Mouse (Mus musculus) olfactory bulb, adult 2 months (tissue): ENCODE measurements at regions not wholly inside any gene's neighbourhood (a gene's known extent, or its start where the extent isn't known, plus 50 kb on each side); places are given as distances from the start of the nearest gene placed in this dataset.

Source experiments
- H3K27ac ChIP-seq: fragments of 200-500 bp; 2 replicates; pipeline ENCODE4 v1.5.1; 2012; ENCODE audit warnings: low read depth, low read length; ENCODE audit not compliant: insufficient read depth
- H3K4me1 ChIP-seq: fragments of 200-500 bp; 2 replicates; pipeline ENCODE4 v1.6.1; 2012; ENCODE audit warnings: low read length; ENCODE audit not compliant: control insufficient read depth, insufficient read depth
- H3K4me3 ChIP-seq: fragments of 200-500 bp; 2 replicates; pipeline ENCODE4 v1.5.1; 2012; ENCODE audit warnings: mild to moderate bottlenecking, low read depth, low read length, moderate library complexity; ENCODE audit not compliant: insufficient read depth
- CTCF ChIP-seq: fragments of 200-500 bp; IDR thresholded peaks from 2 replicates; pipeline ENCODE4 v1.5.1; 2012; ENCODE audit warnings: low read depth, mild to moderate bottlenecking, low read length, moderate library complexity; ENCODE audit not compliant: insufficient read depth
- POLR2A ChIP-seq: fragments of 200-500 bp; IDR thresholded peaks from 2 replicates; pipeline ENCODE4 v1.6.1; 2012; ENCODE audit warnings: mild to moderate bottlenecking, low read depth, low read length, moderate library complexity; ENCODE audit not compliant: insufficient read depth
- WGBS: fragments of 180-500 bp; shearing (Covaris S2); methylation state at CpG from one replicate; pipeline ENCODE4 v1.1.7; 2018; 5-methylcytosine and 5-hydroxymethylcytosine counted together

GRCm38 (mm10) chr3:8740710-8741109, 869.2 kb downstream of the Zfp704 start:
- Histone ChIP-seq H3K4me1 (no peaks in the 10 kb centered on the region), H3K4me3 (no peak overlapping the region), H3K27ac (no peak overlapping the region)
- TF ChIP-seq CTCF (no peak), POLR2A (no peak)
- WGBS, result 77% methylated on average over 5 of the region's 5 CpGs

GRCm38 (mm10) chr3:8739299-8739698, 870.6 kb downstream of the Zfp704 start:
- TF ChIP-seq CTCF (no peak), POLR2A (no peak)
- H3K4me1 ChIP-seq, result no peaks in the 10 kb centered on the region
- H3K4me3 ChIP-seq, result no peak overlapping the region
- H3K27ac ChIP-seq, result no peak overlapping the region
- 91% methylated on average over 14 of the region's 14 CpGs for WGBS

GRCm38 (mm10) chr3:8736239-8736953, 873.5 kb downstream of the Zfp704 start:
- Histone ChIP-seq H3K4me1 (no peaks in the 10 kb centered on the region), H3K4me3 (no peak overlapping the region), H3K27ac (no peak overlapping the region)
- TF ChIP-seq POLR2A (no peak), CTCF (no peak)
- WGBS, result 58% methylated on average over 10 of the region's 10 CpGs

- H3K27ac ChIP-seq, result no peak overlapping the region
- no peaks in the 10 kb centered on the region; the same call in 1 of the 2 replicates for H3K4me1 ChIP-seq
- no peak overlapping the region for H3K4me3 ChIP-seq
- no peak for TF ChIP-seq POLR2A
- 62% methylated on average over 3 of the region's 3 CpGs for WGBS
These were observed 875.8 kb downstream of the Zfp704 start for GRCm38 (mm10) chr3:8734096-8734495.

- 89% methylated on average over 6 of the region's 6 CpGs for WGBS
- Histone ChIP-seq H3K4me3 (no peak overlapping the region), H3K4me1 (no peaks in the 10 kb centered on the region; the same call in 1 of the 2 replicates), H3K27ac (no peak overlapping the region)
- TF ChIP-seq CTCF, result no peak
These were observed 878.5 kb downstream of the Zfp704 start for GRCm38 (mm10) chr3:8731398-8731797.

- H3K4me1 ChIP-seq, result peaks cover 19% of the 10 kb centered on the region
- WGBS, result 81% methylated on average over 4 of the region's 4 CpGs
- TF ChIP-seq CTCF (no peak), POLR2A (no peak)
- no peak overlapping the region for H3K27ac ChIP-seq
- no peak overlapping the region for H3K4me3 ChIP-seq
These were observed 888.0 kb downstream of the Zfp704 start for GRCm38 (mm10) chr3:8721628-8722594.

GRCm38 (mm10) chr3:8720586-8721100, 889.2 kb downstream of the Zfp704 start:
- no peak overlapping the region for H3K27ac ChIP-seq
- no peak overlapping the region for H3K4me3 ChIP-seq
- WGBS, result 78% methylated on average over 7 of the region's 7 CpGs
- H3K4me1 ChIP-seq, result peaks cover 25% of the 10 kb centered on the region
- TF ChIP-seq POLR2A, result no peak

- Histone ChIP-seq H3K4me3 (no peak overlapping the region), H3K4me1 (peaks cover 25% of the 10 kb centered on the region), H3K27ac (no peak overlapping the region)
- no peak for TF ChIP-seq CTCF
- TF ChIP-seq POLR2A, result no peak
- 38% methylated on average over 9 of the region's 9 CpGs for WGBS
These were observed 891.7 kb downstream of the Zfp704 start for GRCm38 (mm10) chr3:8718206-8718605.

- Histone ChIP-seq H3K27ac (no peak overlapping the region), H3K4me1 (peaks cover 25% of the 10 kb centered on the region), H3K4me3 (peak overlapping the region; percentile 14)
- TF ChIP-seq CTCF (no peak), POLR2A (no peak)
- WGBS, result 5% methylated on average over 18 of the region's 18 CpGs
These were observed 892.5 kb downstream of the Zfp704 start for GRCm38 (mm10) chr3:8717334-8717812.
